ENCODE assay signal across 19 mouse cellular contexts in genomic region chr12:72251890-72252445, GRCm38 (mm10).
DNase-seq lines count a peak whose midpoint lies in the region; ATAC-seq and TF ChIP-seq lines count a peak whose summit lies in the region.
"Had no signal": no experiment of that assay in that cellular context is flagged by ENCODE, and none has a peak within 500 bp of the region (broad histone marks: within the 10 kb centered on the region; RNA-seq: fewer than 3 reads in every experiment).

No protein-coding gene starts in this region.

- H3K9me3 ChIP-seq in heart, embryonic 10.5 days, result no peaks in the 10 kb centered on the region
- no peaks in the 10 kb centered on the region for H3K9me3 ChIP-seq in limb, embryonic 10.5 days (replicated peaks)
- H3K9me3 ChIP-seq in forebrain, embryonic 15.5 days, result no peaks in the 10 kb centered on the region
- no peaks in the 10 kb centered on the region; the same call in 1 of the 2 replicates for H3K9me3 ChIP-seq in kidney, embryonic 14.5 days (ENCODE audit: control insufficient read depth, low read length)
- H3K9me3 ChIP-seq: hindbrain, embryonic 13.5 days had no signal

- no peak for TF ChIP-seq CTCF in Patski (IDR thresholded peaks at IDR 0.05)

- CTCF ChIA-PET in Patski (lab: Charles Lee), result no interaction called here

- H3K27me3 ChIP-seq in heart, embryonic 10.5 days (ENCODE audit: insufficient read depth, poor library complexity, severe bottlenecking), result no peaks in the 10 kb centered on the region
- no peaks in the 10 kb centered on the region for H3K27me3 ChIP-seq in Patski
- no peaks in the 10 kb centered on the region for H3K27me3 ChIP-seq in limb, embryonic 10.5 days (ENCODE audit: low read depth, poor library complexity, severe bottlenecking)
- H3K27me3 ChIP-seq in forebrain, embryonic 15.5 days, result no peaks in the 10 kb centered on the region
- no peaks in the 10 kb centered on the region for H3K27me3 ChIP-seq in kidney, embryonic 14.5 days (ENCODE audit: control insufficient read depth, insufficient read depth, low read length)
- H3K27me3 ChIP-seq: hindbrain, embryonic 13.5 days had no signal

- no peak overlapping the region for H3K9ac ChIP-seq in forebrain, embryonic 15.5 days (replicated peaks)
- no peak overlapping the region for H3K9ac ChIP-seq in kidney, embryonic 14.5 days (ENCODE audit: low read depth, low read length)
- H3K9ac ChIP-seq: hindbrain, embryonic 13.5 days had no signal

- H3K27ac ChIP-seq in heart, embryonic 10.5 days, result no peak overlapping the region
- H3K27ac ChIP-seq in limb, embryonic 10.5 days, result no peak overlapping the region
- no peak overlapping the region for H3K27ac ChIP-seq in forebrain, embryonic 15.5 days (replicated peaks)
- H3K27ac ChIP-seq in kidney, embryonic 14.5 days (ENCODE audit: low read depth, low read length), result no peak overlapping the region
- H3K27ac ChIP-seq: hindbrain, embryonic 13.5 days had no signal

- in situ Hi-C loops in Patski (cut with MboI; ENCODE audit: low pct_unique_long_range_greater_than_20kb), result no loop called here

- ATAC-seq in Patski, result peak; percentile 44
- no peak for ATAC-seq in forebrain, embryonic 15.5 days (replicated peaks)
- ATAC-seq in kidney, embryonic 14.5 days (ENCODE audit: low FRiP score, low TSS enrichment), result no peak
- ATAC-seq: forebrain, embryonic 16.5 days; intestine, embryonic 16.5 days had no signal

- POLR2A ChIA-PET in Patski (lab: Charles Lee), result no interaction called here

- intact Hi-C loops in heart, postnatal 25 days (cut with DNase I), result no loop called here

- H3K4me1 ChIP-seq in heart, embryonic 10.5 days, result no peaks in the 10 kb centered on the region
- H3K4me1 ChIP-seq in limb, embryonic 10.5 days, result peaks cover 8% of the 10 kb centered on the region
- H3K4me1 ChIP-seq in forebrain, embryonic 15.5 days, result no peaks in the 10 kb centered on the region
- H3K4me1 ChIP-seq in kidney, embryonic 14.5 days (ENCODE audit: control insufficient read depth, insufficient read depth, low read length), result no peaks in the 10 kb centered on the region

- 83% methylated on average over 10 of the region's 10 CpGs for WGBS in heart, embryonic 10.5 days
- WGBS in limb, embryonic 10.5 days, result 70% methylated on average over 10 of the region's 10 CpGs
- WGBS in forebrain, embryonic 15.5 days, result 87% methylated on average over 10 of the region's 10 CpGs
- 80% methylated on average over 10 of the region's 10 CpGs for WGBS in kidney, embryonic 14.5 days

- no peaks in the 10 kb centered on the region for H3K36me3 ChIP-seq in heart, embryonic 10.5 days
- no peaks in the 10 kb centered on the region for H3K36me3 ChIP-seq in limb, embryonic 10.5 days
- H3K36me3 ChIP-seq in forebrain, embryonic 15.5 days, result no peaks in the 10 kb centered on the region
- H3K36me3 ChIP-seq in kidney, embryonic 14.5 days (ENCODE audit: control insufficient read depth, insufficient read depth, low read length), result no peaks in the 10 kb centered on the region
- H3K36me3 ChIP-seq: hindbrain, embryonic 13.5 days had no signal

- H3K4me2 ChIP-seq in forebrain, embryonic 15.5 days (replicated peaks), result no peak overlapping the region
- H3K4me2 ChIP-seq in kidney, embryonic 14.5 days (replicated peaks; ENCODE audit: low read depth, low read length), result no peak overlapping the region
- H3K4me2 ChIP-seq: hindbrain, embryonic 13.5 days had no signal

- no peak overlapping the region for H3K4me3 ChIP-seq in heart, embryonic 10.5 days
- no peak overlapping the region for H3K4me3 ChIP-seq in limb, embryonic 10.5 days
- no peak overlapping the region for H3K4me3 ChIP-seq in forebrain, embryonic 15.5 days
- no peak overlapping the region for H3K4me3 ChIP-seq in kidney, embryonic 14.5 days (ENCODE audit: low read length)
- H3K4me3 ChIP-seq: hindbrain, embryonic 13.5 days had no signal

- DNase-seq in heart, embryonic 10.5 days (ENCODE audit: low spot score), result peak; percentile 71
- no peak for DNase-seq in heart, postnatal 25 days (ENCODE audit: low spot score)
- DNase-seq in 3T3-L1 (ENCODE audit: low read depth, low spot score), result peak; percentile 83
- peak; percentile 38 for DNase-seq in Patski (ENCODE audit: low read depth, low spot score)
- peak; percentile 40 for DNase-seq in limb, embryonic 10.5 days (ENCODE audit: low spot score)
- DNase-seq in frontal cortex, postnatal 25 days (ENCODE audit: low spot score in 2 of 2), result no peak
- DNase-seq: adrenal gland, postnatal 14 days; cerebellum, adult 11-12 months; cerebellum, adult 9-10 months; cerebellum, postnatal 36 days; gastrocnemius, postnatal 36 days; heart, adult 11 months; heart, postnatal 10 days; kidney, adult 2 months had no signal

Comparison
In these comparisons a context has a peak if more than half of its experiments do, and no peak if none do; other contexts are left out.
1. DNase-seq: peak in heart, embryonic 10.5 days (single experiment), 3T3-L1 (single experiment), Patski (single experiment) and limb, embryonic 10.5 days (single experiment); none in heart, postnatal 25 days (single experiment) and frontal cortex, postnatal 25 days (0 of 2).